Mouse (Mus musculus) spleen, adult 10 weeks (tissue): ENCODE data around the gene Dbndd2. TPM values are rescaled to one million over a fixed set of nuclear protein-coding genes. Genes with fewer than 3 reads are reported as not detected.

Source experiments
- polyA plus RNA-seq: library from polyadenylated mRNA; stranded (reverse); fragments of 350-450 nt; fragmentation: Illumina TruSeq; extraction: RNeasy Lipid Tissue Mini Kit (QIAGEN cat#74804); gene quantifications from one replicate; pipeline ENCODE4 v1.2.3, GENCODE M21; 2015; ENCODE audit warnings: low replicate concordance; ENCODE audit not compliant: insufficient read depth

Dbndd2 gene
- 12.0 TPM for polyA plus RNA-seq

GRCm38 (mm10) chr2:164485681-164486257, at the start of gene Dbndd2:
Gene Dbndd2, plus strand, starts transcription at chr2:164486106.

DNA sequence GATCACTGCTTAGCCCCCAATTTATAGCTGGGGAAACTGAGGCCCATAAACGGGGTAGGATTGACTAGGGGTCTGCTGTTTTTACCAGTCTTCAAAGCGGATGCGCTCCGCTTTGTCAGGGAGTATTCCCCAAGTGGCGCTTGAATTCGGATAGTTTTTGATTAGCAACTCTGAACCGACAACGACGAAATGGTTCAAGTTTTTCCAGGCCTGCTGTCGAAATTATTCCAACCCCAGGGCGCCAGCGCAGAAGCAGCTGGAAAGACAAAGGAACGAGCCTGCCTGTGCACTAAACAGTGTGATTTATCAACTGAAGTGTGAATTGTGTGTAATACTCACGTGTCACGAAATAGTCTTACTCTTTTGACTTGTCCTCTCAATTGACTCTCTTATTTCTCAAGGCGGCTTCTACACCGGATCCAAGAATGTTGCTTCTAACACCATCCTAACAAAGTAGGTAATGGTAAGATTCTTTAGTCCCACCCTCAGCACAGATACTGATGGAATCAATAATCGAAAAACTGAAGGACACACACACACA, 42.4 kb upstream of the Dbndd2 start, which contains the start of gene Sdc4:
Sdc4 (minus strand) TSS at position 428 of the 541 bp plus-strand sequence.

GRCm38 (mm10) chr2:164456864-164457300, 29.0 kb upstream of the Dbndd2 start, which contains the start of gene Sys1:
Gene Sys1, plus strand, starts transcription at chr2:164456964.

GRCm38 (mm10) chr2:164460745-164461551, 25.0 kb upstream of the Dbndd2 start, which contains the start of gene Gm20458:
Gene Gm20458, plus strand, starts transcription at chr2:164460967.

DNA sequence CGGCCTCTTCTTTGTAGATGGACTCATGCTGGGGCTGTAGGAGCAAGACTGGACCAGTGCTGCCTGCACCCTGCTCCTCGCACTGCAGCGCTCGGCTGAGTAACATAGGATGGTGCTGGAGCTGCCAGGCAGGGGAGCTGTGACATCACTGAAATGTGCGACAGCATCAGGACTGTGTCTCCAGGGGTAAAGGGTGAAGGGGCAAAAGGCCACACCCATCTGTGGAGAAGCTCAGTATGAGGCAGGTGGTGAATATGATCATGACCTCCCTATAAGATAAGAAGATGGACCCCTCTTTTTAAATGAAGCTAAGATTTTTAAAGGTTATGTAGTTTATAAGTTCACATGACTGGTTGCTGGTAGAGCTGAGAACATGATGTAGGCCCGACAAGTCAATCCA, 12.3 kb upstream of the Dbndd2 start, which contains the start of gene Trp53tg5:
Trp53tg5 (minus strand) TSS at position 101 of the 400 bp plus-strand sequence.

DNA sequence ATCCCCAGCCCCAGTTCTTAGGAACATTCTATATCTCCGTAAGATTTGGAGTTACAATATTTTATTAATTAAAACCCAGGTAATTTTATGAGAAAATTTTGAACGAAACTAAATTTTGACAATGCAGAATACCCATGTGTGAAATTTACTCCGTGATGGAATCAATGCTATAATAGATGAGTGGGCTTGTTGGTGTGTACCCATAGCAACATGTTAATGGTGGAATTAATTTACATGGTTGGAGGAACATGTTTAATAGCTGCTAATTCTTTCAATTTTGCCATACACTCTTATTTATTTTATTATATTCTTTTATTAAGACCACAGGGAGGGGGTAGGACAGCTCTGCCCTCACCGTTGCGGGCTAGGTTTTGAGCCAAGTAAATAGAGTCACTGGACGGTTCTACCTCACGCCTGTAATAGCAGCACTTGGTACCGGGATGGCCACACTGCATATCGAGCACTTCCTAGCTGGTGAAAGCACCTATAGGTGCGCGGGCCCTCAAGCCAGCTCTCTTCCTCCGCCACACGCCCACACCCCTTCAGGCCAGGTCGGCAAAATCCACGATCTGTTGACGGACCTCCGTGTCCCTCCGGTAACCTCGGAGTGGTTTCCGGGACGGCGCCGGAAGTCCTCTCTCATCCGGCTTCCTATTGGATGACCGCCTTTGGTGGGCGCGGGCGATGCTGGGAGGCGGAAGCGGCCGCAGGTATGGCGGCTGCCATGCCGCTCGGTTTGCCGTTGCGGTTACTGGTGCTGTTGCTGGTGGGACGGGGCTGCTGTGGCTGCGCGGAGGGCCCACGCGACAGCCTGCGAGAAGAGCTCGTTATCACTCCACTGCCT, 11.2 kb downstream of the Dbndd2 start, which contains the start of gene Pigt:
Pigt (plus strand) TSS at position 674 of the 844 bp plus-strand sequence.

Other genes starting within 250 kb of the Dbndd2 start
- not detected for gene Svs2, start 247.6 kb upstream of the Dbndd2 start, polyA plus RNA-seq
- gene Svs3b, start 229.5 kb upstream of the Dbndd2 start, polyA plus RNA-seq, result not detected
- gene Svs4, start 207.6 kb upstream of the Dbndd2 start, polyA plus RNA-seq, result not detected
- gene Svs3a, start 196.8 kb upstream of the Dbndd2 start, polyA plus RNA-seq, result not detected
- gene Svs6, start 169.4 kb upstream of the Dbndd2 start, polyA plus RNA-seq, result not detected
- gene Svs5, start 153.4 kb upstream of the Dbndd2 start, polyA plus RNA-seq, result not detected
- gene Slpi, start 97.0 kb upstream of the Dbndd2 start, polyA plus RNA-seq, result 67.5 TPM
- gene Rbpjl, start 83.0 kb upstream of the Dbndd2 start, polyA plus RNA-seq, result 0.04 TPM
- 0.06 TPM for gene Matn4, start 80.9 kb upstream of the Dbndd2 start, polyA plus RNA-seq
- gene Sdc4, start 42.2 kb upstream of the Dbndd2 start, polyA plus RNA-seq, result 55.3 TPM
- gene Sys1, start 29.1 kb upstream of the Dbndd2 start, polyA plus RNA-seq, result 21.8 TPM
- gene Gm20458, start 25.1 kb upstream of the Dbndd2 start, polyA plus RNA-seq, result not detected
- not detected for gene Trp53tg5, start 12.4 kb upstream of the Dbndd2 start, polyA plus RNA-seq
- 28.4 TPM for gene Pigt, start 11.4 kb downstream of the Dbndd2 start, polyA plus RNA-seq
- gene Wfdc2, start 76.3 kb downstream of the Dbndd2 start, polyA plus RNA-seq, result not detected
- not detected for gene Spint3, start 87.4 kb downstream of the Dbndd2 start, polyA plus RNA-seq
- gene Wfdc6a, start 99.3 kb downstream of the Dbndd2 start, polyA plus RNA-seq, result 0.44 TPM
- not detected for gene Eppin, start 107.5 kb downstream of the Dbndd2 start, polyA plus RNA-seq
- gene Wfdc6b, start 127.4 kb downstream of the Dbndd2 start, polyA plus RNA-seq, result not detected
- not detected for gene Wfdc8, start 127.5 kb downstream of the Dbndd2 start, polyA plus RNA-seq
- gene Wfdc16, start 152.7 kb downstream of the Dbndd2 start, polyA plus RNA-seq, result not detected
- gene Wfdc10, start 169.9 kb downstream of the Dbndd2 start, polyA plus RNA-seq, result not detected
- gene Wfdc9, start 170.5 kb downstream of the Dbndd2 start, polyA plus RNA-seq, result not detected
- gene Wfdc11, start 188.0 kb downstream of the Dbndd2 start, polyA plus RNA-seq, result not detected
- gene Wfdc13, start 199.0 kb downstream of the Dbndd2 start, polyA plus RNA-seq, result not detected
- gene Spint4, start 212.4 kb downstream of the Dbndd2 start, polyA plus RNA-seq, result not detected
- not detected for gene Spint5, start 229.2 kb downstream of the Dbndd2 start, polyA plus RNA-seq